Mouse (Mus musculus): ENCODE data around the gene Ddx41. TPM values are rescaled to one million over a fixed set of nuclear protein-coding genes. Genes with fewer than 3 reads are reported as not detected.

The Ddx41 gene
- polyA plus RNA-seq, 1 experiment from 2014 or later = 74.8 TPM

- Histone ChIP-seq H3K27ac (ENCODE audit: low read depth) (no peak overlapping the region), H3K36me3 (ENCODE audit: insufficient read depth) (peaks cover 49% of the 10 kb centered on the region), H3K9me3 (ENCODE audit: low read depth, low read length) (no peaks in the 10 kb centered on the region), H3K9ac (no peak overlapping the region), H3K4me1 (ENCODE audit: insufficient read depth) (no peaks in the 10 kb centered on the region), H3K4me2 (no peak overlapping the region), H3K4me3 (ENCODE audit: low read depth, low read length) (no peak overlapping the region), H3K27me3 (ENCODE audit: insufficient read depth, low read length) (no peaks in the 10 kb centered on the region)
- 71% methylated on average over 6 of the region's 6 CpGs for WGBS
- ATAC-seq (ENCODE audit: insufficient read depth) (no peak), DNase-seq (peak; percentile 10)
- TF ChIP-seq CTCF (IDR thresholded peaks at IDR 0.05; ENCODE audit: low read depth) = no peak
These were observed 21.0 kb upstream of the Ddx41 start for GRCm38 (mm10) chr13:55557499-55557898.

- ATAC-seq (ENCODE audit: insufficient read depth) = no peak
- TF ChIP-seq CTCF (IDR thresholded peaks at IDR 0.05; ENCODE audit: low read depth) = no peak
- H3K4me1 ChIP-seq (ENCODE audit: insufficient read depth) = no peaks in the 10 kb centered on the region
- no peak overlapping the region for H3K27ac ChIP-seq (ENCODE audit: low read depth)
- H3K4me3 ChIP-seq (ENCODE audit: low read depth, low read length) = no peak overlapping the region
- no peaks in the 10 kb centered on the region for H3K9me3 ChIP-seq (ENCODE audit: low read depth, low read length)
- H3K4me2 ChIP-seq = no peak overlapping the region
- no peaks in the 10 kb centered on the region for H3K27me3 ChIP-seq (ENCODE audit: insufficient read depth, low read length)
- no peak for DNase-seq
- WGBS = 89% methylated on average over 9 of the region's 9 CpGs
- H3K36me3 ChIP-seq (ENCODE audit: insufficient read depth) = peaks cover 43% of the 10 kb centered on the region
- H3K9ac ChIP-seq = no peak overlapping the region
These were observed 19.5 kb upstream of the Ddx41 start for GRCm38 (mm10) chr13:55555921-55556320.

- H3K27ac ChIP-seq (ENCODE audit: low read depth) = no peak overlapping the region
- peaks cover 86% of the 10 kb centered on the region for H3K36me3 ChIP-seq (ENCODE audit: insufficient read depth)
- H3K4me2 ChIP-seq = no peak overlapping the region
- H3K9ac ChIP-seq = no peak overlapping the region
- WGBS = 84% methylated on average over 15 of the region's 15 CpGs
- no peak for TF ChIP-seq CTCF (IDR thresholded peaks at IDR 0.05; ENCODE audit: low read depth)
- no peaks in the 10 kb centered on the region for H3K27me3 ChIP-seq (ENCODE audit: insufficient read depth, low read length)
- H3K9me3 ChIP-seq (ENCODE audit: low read depth, low read length) = no peaks in the 10 kb centered on the region
- DNase-seq (no peak), ATAC-seq (ENCODE audit: insufficient read depth) (no peak)
- H3K4me3 ChIP-seq (ENCODE audit: low read depth, low read length) = no peak overlapping the region
- H3K4me1 ChIP-seq (ENCODE audit: insufficient read depth) = no peaks in the 10 kb centered on the region
These were observed 12.6 kb upstream of the Ddx41 start for GRCm38 (mm10) chr13:55549061-55549460.

- H3K27me3 ChIP-seq (ENCODE audit: insufficient read depth, low read length) = no peaks in the 10 kb centered on the region
- peaks cover 85% of the 10 kb centered on the region for H3K36me3 ChIP-seq (ENCODE audit: insufficient read depth)
- H3K4me1 ChIP-seq (ENCODE audit: insufficient read depth) = no peaks in the 10 kb centered on the region
- H3K9me3 ChIP-seq (ENCODE audit: low read depth, low read length) = no peaks in the 10 kb centered on the region
- no peak overlapping the region for H3K27ac ChIP-seq (ENCODE audit: low read depth)
- H3K4me3 ChIP-seq (ENCODE audit: low read depth, low read length) = no peak overlapping the region
- no peak for TF ChIP-seq CTCF (IDR thresholded peaks at IDR 0.05; ENCODE audit: low read depth)
- ATAC-seq (ENCODE audit: insufficient read depth) (no peak), DNase-seq (no peak)
- H3K9ac ChIP-seq = no peak overlapping the region
- no peak overlapping the region for H3K4me2 ChIP-seq
- WGBS = 81% methylated on average over 5 of the region's 5 CpGs
These were observed 12.0 kb upstream of the Ddx41 start for GRCm38 (mm10) chr13:55548426-55548825.

GRCm38 (mm10) chr13:55547916-55548315 is 11.5 kb upstream of the Ddx41 start:
- peaks cover 85% of the 10 kb centered on the region for H3K36me3 ChIP-seq (ENCODE audit: insufficient read depth)
- no peak for ATAC-seq (ENCODE audit: insufficient read depth)

GRCm38 (mm10) chr13:55544792-55545191 is 8.3 kb upstream of the Ddx41 start:
- Histone ChIP-seq H3K4me2 (no peak overlapping the region), H3K9me3 (ENCODE audit: low read depth, low read length) (no peaks in the 10 kb centered on the region), H3K27me3 (ENCODE audit: insufficient read depth, low read length) (no peaks in the 10 kb centered on the region), H3K36me3 (ENCODE audit: insufficient read depth) (peaks cover 97% of the 10 kb centered on the region), H3K4me1 (ENCODE audit: insufficient read depth) (no peaks in the 10 kb centered on the region), H3K9ac (no peak overlapping the region), H3K4me3 (ENCODE audit: low read depth, low read length) (no peak overlapping the region), H3K27ac (ENCODE audit: low read depth) (no peak overlapping the region)
- WGBS = 87% methylated on average over 6 of the region's 6 CpGs
- DNase-seq (no peak), ATAC-seq (ENCODE audit: insufficient read depth) (no peak)
- TF ChIP-seq CTCF (IDR thresholded peaks at IDR 0.05; ENCODE audit: low read depth) = no peak

More at GRCm38 (mm10) chr13:55547916-55548315, 11.5 kb upstream of the Ddx41 start:
- Histone ChIP-seq H3K27ac (ENCODE audit: low read depth) (no peak overlapping the region), H3K4me1 (ENCODE audit: insufficient read depth) (no peaks in the 10 kb centered on the region), H3K9ac (no peak overlapping the region), H3K9me3 (ENCODE audit: low read depth, low read length) (no peaks in the 10 kb centered on the region), H3K27me3 (ENCODE audit: insufficient read depth, low read length) (no peaks in the 10 kb centered on the region), H3K4me2 (no peak overlapping the region), H3K4me3 (ENCODE audit: low read depth, low read length) (no peak overlapping the region)
- no peak for DNase-seq
- TF ChIP-seq CTCF (IDR thresholded peaks at IDR 0.05; ENCODE audit: low read depth) = no peak
- 88% methylated on average over 2 of the region's 2 CpGs for WGBS

- Histone ChIP-seq H3K36me3 (ENCODE audit: insufficient read depth) (peaks cover 97% of the 10 kb centered on the region), H3K27ac (ENCODE audit: low read depth) (no peak overlapping the region), H3K4me2 (no peak overlapping the region), H3K9me3 (ENCODE audit: low read depth, low read length) (no peaks in the 10 kb centered on the region), H3K4me1 (ENCODE audit: insufficient read depth) (no peaks in the 10 kb centered on the region), H3K9ac (no peak overlapping the region), H3K27me3 (ENCODE audit: insufficient read depth, low read length) (no peaks in the 10 kb centered on the region), H3K4me3 (ENCODE audit: low read depth, low read length) (no peak overlapping the region)
- 89% methylated on average over 8 of the region's 8 CpGs for WGBS
- ATAC-seq (ENCODE audit: insufficient read depth) (no peak), DNase-seq (no peak)
- TF ChIP-seq CTCF (IDR thresholded peaks at IDR 0.05; ENCODE audit: low read depth) = no peak
These were observed 7.0 kb upstream of the Ddx41 start for GRCm38 (mm10) chr13:55543447-55543846.

GRCm38 (mm10) chr13:55542891-55543290 is 6.4 kb upstream of the Ddx41 start:
- WGBS = 95% methylated on average over 4 of the region's 4 CpGs
- DNase-seq (no peak), ATAC-seq (ENCODE audit: insufficient read depth) (no peak)
- Histone ChIP-seq H3K9ac (no peak overlapping the region), H3K27me3 (ENCODE audit: insufficient read depth, low read length) (no peaks in the 10 kb centered on the region), H3K4me1 (ENCODE audit: insufficient read depth) (no peaks in the 10 kb centered on the region), H3K36me3 (ENCODE audit: insufficient read depth) (peaks cover 97% of the 10 kb centered on the region), H3K9me3 (ENCODE audit: low read depth, low read length) (no peaks in the 10 kb centered on the region), H3K4me2 (no peak overlapping the region), H3K27ac (ENCODE audit: low read depth) (no peak overlapping the region), H3K4me3 (ENCODE audit: low read depth, low read length) (no peak overlapping the region)
- TF ChIP-seq CTCF (IDR thresholded peaks at IDR 0.05; ENCODE audit: low read depth) = no peak
